Mouse (Mus musculus) intestine, postnatal 0 days (tissue): ENCODE results near the gene Lama4. TPM values are rescaled to one million over a fixed set of nuclear protein-coding genes. Genes with fewer than 3 reads are reported as not detected.

Experiments used
- ATAC-seq: fragments of 200-750 bp; cut with Nextera tagmentation; 2 replicates; pipeline ENCODE4 v1.8.0; 2017; ENCODE audit warnings: mild to moderate bottlenecking, moderate TSS enrichment, moderate library complexity
- H3K27ac ChIP-seq: fragments of 300-500 bp; sonication (generic); 2 replicates; pipeline ENCODE4 v1.5.1; 2014; ENCODE audit warnings: mild to moderate bottlenecking, low read depth, low read length, moderate library complexity
- H3K27me3 ChIP-seq: fragments of 300-500 bp; sonication (generic); replicated peaks from 2 replicates; pipeline ENCODE4 v1.6.1; 2014; ENCODE audit warnings: low read length, mixed read lengths; ENCODE audit not compliant: control insufficient read depth, insufficient read depth
- H3K36me3 ChIP-seq: fragments of 300-500 bp; sonication (generic); 2 replicates; pipeline ENCODE4 v1.6.1; 2014; ENCODE audit warnings: mild to moderate bottlenecking, moderate library complexity; ENCODE audit not compliant: control insufficient read depth, insufficient read depth
- H3K4me1 ChIP-seq: fragments of 300-500 bp; sonication (generic); replicated peaks from 2 replicates; pipeline ENCODE4 v1.6.1; 2014; ENCODE audit warnings: antibody characterized with exemption, low read length, mixed read lengths; ENCODE audit not compliant: control insufficient read depth, insufficient read depth
- H3K4me2 ChIP-seq: fragments of 300-500 bp; sonication (generic); replicated peaks from 2 replicates; pipeline ENCODE4 v1.6.1; 2014; ENCODE audit warnings: low read depth, mild to moderate bottlenecking, moderate library complexity
- H3K4me3 ChIP-seq: fragments of 300-500 bp; sonication (generic); 2 replicates; pipeline ENCODE4 v1.5.1; 2014; ENCODE audit warnings: low read depth, low read length
- H3K9ac ChIP-seq: fragments of 300-500 bp; sonication (generic); 2 replicates; pipeline ENCODE4 v1.6.1; 2014; ENCODE audit warnings: mild to moderate bottlenecking, low read depth, low read length
- H3K9me3 ChIP-seq: fragments of 300-500 bp; sonication (generic); 2 replicates; pipeline ENCODE4 v1.6.1; 2016; ENCODE audit warnings: mixed run types; ENCODE audit not compliant: control insufficient read depth
- CTCF ChIP-seq: sonication (generic); IDR thresholded peaks from 2 replicates; pipeline ENCODE4 v1.5.1; 2016; ENCODE audit warnings: low read depth, mild to moderate bottlenecking, control low read depth, antibody characterized with exemption, moderate library complexity
- WGBS: fragments of 180-500 bp; shearing (Covaris S2); extraction: QIAGEN DNeasy Blood & Tissue Kit; methylation state at CpG from one replicate; pipeline ENCODE4 v1.1.7; 2014; 5-methylcytosine and 5-hydroxymethylcytosine counted together
- polyA plus RNA-seq: library from polyadenylated mRNA; unstranded; fragments of >200 nt; fragmentation: Nextera tagmentation; extraction: Ambion mirVana; gene quantifications from 2 replicates; pipeline ENCODE4 v1.2.1, GENCODE M21; 2015

Lama4 gene
- polyA plus RNA-seq, 1 experiment from 2014 or later: 28.3 TPM

- no peak for ATAC-seq
- Histone ChIP-seq H3K9ac (no peak overlapping the region), H3K9me3 (no peaks in the 10 kb centered on the region), H3K36me3 (no peaks in the 10 kb centered on the region), H3K27ac (no peak overlapping the region), H3K4me2 (no peak overlapping the region), H3K4me3 (no peak overlapping the region), H3K27me3 (no peaks in the 10 kb centered on the region), H3K4me1 (no peaks in the 10 kb centered on the region)
- WGBS: 88% methylated on average over 1 of the region's 1 CpGs
- TF ChIP-seq CTCF: no peak
Observed at GRCm38 (mm10) chr10:38992827-38993226, 27.5 kb downstream of the Lama4 start.

DNA sequence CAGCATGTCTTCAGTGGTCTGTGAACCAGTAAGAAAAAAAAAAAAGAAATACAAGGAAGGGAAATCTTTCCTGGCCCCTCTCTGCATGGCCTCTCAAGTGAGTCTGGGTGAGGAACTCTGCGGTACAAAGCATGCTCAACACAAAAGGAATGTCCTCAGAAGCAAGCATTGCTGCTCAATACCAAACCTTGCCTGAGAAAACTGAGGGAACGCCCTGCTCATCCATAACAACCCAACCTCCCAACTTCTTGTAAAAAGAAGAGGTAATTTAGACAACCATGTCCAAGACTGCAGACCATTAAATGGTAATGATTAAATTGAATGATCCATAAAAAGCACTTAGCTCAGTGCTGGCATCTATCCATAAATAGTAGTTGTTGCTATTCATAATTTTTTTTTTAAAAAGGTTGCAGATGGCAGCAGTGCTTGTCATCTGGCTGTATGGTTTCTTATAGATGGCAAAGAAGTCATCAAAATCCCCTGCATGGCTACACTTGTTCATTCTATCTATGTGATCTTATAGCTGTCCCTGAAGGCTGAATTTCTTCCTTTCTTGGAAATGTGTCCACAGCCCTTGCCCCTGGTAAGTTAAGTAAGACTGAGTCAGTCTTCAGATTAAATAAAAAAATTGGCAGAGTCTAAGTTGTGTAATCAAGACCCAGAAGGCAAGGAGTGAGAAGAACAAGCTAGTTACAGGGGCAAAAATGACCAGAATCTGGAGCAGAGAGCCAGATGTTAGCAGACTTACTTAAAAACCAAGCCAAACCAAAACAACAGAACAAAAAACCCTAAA, 28.5 kb downstream of the Lama4 start:
- Histone ChIP-seq H3K9ac (no peak overlapping the region), H3K27ac (no peak overlapping the region), H3K9me3 (no peaks in the 10 kb centered on the region), H3K4me3 (no peak overlapping the region), H3K4me2 (no peak overlapping the region), H3K27me3 (no peaks in the 10 kb centered on the region), H3K4me1 (no peaks in the 10 kb centered on the region), H3K36me3 (no peaks in the 10 kb centered on the region)
- TF ChIP-seq CTCF: no peak
- 87% methylated on average over 2 of the region's 2 CpGs for WGBS
- no peak for ATAC-seq

- H3K9me3 ChIP-seq: no peaks in the 10 kb centered on the region
- no peak for TF ChIP-seq CTCF
- no peaks in the 10 kb centered on the region for H3K4me1 ChIP-seq
- WGBS: 80% methylated on average over 9 of the region's 9 CpGs
- no peaks in the 10 kb centered on the region for H3K27me3 ChIP-seq
- H3K9ac ChIP-seq: no peak overlapping the region
- no peak for ATAC-seq
- no peak overlapping the region for H3K27ac ChIP-seq
- H3K4me2 ChIP-seq: no peak overlapping the region
- no peaks in the 10 kb centered on the region for H3K36me3 ChIP-seq
- no peak overlapping the region for H3K4me3 ChIP-seq
Observed at GRCm38 (mm10) chr10:38994719-38995450, 29.6 kb downstream of the Lama4 start.

DNA sequence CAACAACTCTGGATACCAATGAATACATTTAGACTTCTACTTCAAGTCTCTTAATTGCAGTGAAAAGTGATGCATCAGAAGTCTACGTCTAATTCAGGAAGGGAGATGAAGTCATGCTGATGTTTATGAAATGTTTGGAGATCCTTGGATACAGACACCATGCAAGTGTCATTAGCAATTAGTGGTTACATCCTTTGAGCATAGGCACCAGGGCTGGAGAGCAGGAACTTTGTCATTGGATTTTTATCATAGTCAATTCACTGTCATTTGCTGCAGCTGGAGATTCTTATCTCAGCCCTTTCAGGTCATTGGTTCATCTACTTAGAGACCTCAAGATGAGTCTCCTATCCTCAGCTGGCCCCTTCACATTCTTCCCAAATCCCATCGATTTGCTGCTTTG, 30.6 kb downstream of the Lama4 start:
- no peak overlapping the region for H3K9ac ChIP-seq
- H3K4me3 ChIP-seq: no peak overlapping the region
- no peak overlapping the region for H3K4me2 ChIP-seq
- H3K36me3 ChIP-seq: no peaks in the 10 kb centered on the region
- H3K9me3 ChIP-seq: no peaks in the 10 kb centered on the region
- no peak for ATAC-seq
- no peak overlapping the region for H3K27ac ChIP-seq
- WGBS: 54% methylated on average over 2 of the region's 2 CpGs
- H3K4me1 ChIP-seq: no peaks in the 10 kb centered on the region
- no peaks in the 10 kb centered on the region for H3K27me3 ChIP-seq
- TF ChIP-seq CTCF: no peak

DNA sequence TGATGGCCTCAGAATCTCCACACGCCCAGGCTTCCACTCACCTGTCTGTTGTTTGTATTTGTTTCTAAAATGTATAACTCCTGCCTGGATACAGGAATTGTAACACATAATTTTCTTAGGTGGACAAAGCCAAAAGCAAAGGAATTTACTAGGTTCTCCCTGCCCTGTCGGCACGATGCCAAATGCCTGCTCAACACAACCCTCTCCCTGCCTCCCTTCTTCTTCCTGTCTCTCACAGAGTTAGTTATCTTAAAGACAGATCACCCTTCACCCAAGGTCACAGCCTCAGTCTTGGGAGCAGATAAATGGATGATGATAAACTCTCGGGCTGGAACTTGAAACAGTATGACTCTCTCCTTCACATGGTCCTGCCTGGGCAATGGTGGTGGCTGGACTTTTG, 35.6 kb downstream of the Lama4 start:
- Histone ChIP-seq H3K9me3 (no peaks in the 10 kb centered on the region), H3K4me3 (no peak overlapping the region), H3K9ac (no peak overlapping the region), H3K27ac (no peak overlapping the region), H3K36me3 (no peaks in the 10 kb centered on the region), H3K4me2 (no peak overlapping the region), H3K27me3 (no peaks in the 10 kb centered on the region), H3K4me1 (no peaks in the 10 kb centered on the region)
- no peak for ATAC-seq
- no peak for TF ChIP-seq CTCF
- 70% methylated on average over 4 of the region's 4 CpGs for WGBS

GRCm38 (mm10) chr10:39002521-39002920, 37.2 kb downstream of the Lama4 start:
- H3K4me1 ChIP-seq: no peaks in the 10 kb centered on the region
- no peaks in the 10 kb centered on the region for H3K9me3 ChIP-seq
- H3K9ac ChIP-seq: no peak overlapping the region
- WGBS: 74% methylated on average over 2 of the region's 2 CpGs
- no peak overlapping the region for H3K4me2 ChIP-seq
- H3K4me3 ChIP-seq: no peak overlapping the region
- TF ChIP-seq CTCF: no peak; the same call in 1 of the 2 replicates
- H3K27ac ChIP-seq: no peak overlapping the region
- H3K36me3 ChIP-seq: no peaks in the 10 kb centered on the region
- no peak for ATAC-seq
- H3K27me3 ChIP-seq: no peaks in the 10 kb centered on the region
